Mouse (Mus musculus) cerebellum, postnatal 10 days (tissue): ENCODE results near the gene Sost.

Experiments
- DNase-seq, 2 experiments: peaks; one replicate each; pipeline ENCODE4 v3.0.0; 2021; ENCODE audit warnings: mixed read lengths in 2 of 2

Sost gene

GRCm38 (mm10) chr11:101982981-101983411 is 16.2 kb upstream of the Sost start:
- DNase-seq, result no peak

- no peak for DNase-seq
These were observed 15.0 kb upstream of the Sost start for GRCm38 (mm10) chr11:101981850-101982249.

GRCm38 (mm10) chr11:101980603-101981157 is 13.9 kb upstream of the Sost start:
- DNase-seq, result no peak

GRCm38 (mm10) chr11:101979140-101979539 is 12.3 kb upstream of the Sost start:
- DNase-seq, result no peak

GRCm38 (mm10) chr11:101976949-101977348 is 10.1 kb upstream of the Sost start:
- DNase-seq, result no peak

- DNase-seq, result peak; percentile 52 to 54
These were observed 8.1 kb upstream of the Sost start for GRCm38 (mm10) chr11:101974923-101975322.

GRCm38 (mm10) chr11:101974181-101974580 is 7.4 kb upstream of the Sost start:
- no peak for DNase-seq

- DNase-seq, result no peak
These were observed 6.7 kb upstream of the Sost start for GRCm38 (mm10) chr11:101973496-101973895.

- no peak for DNase-seq
These were observed 5.8 kb upstream of the Sost start for GRCm38 (mm10) chr11:101972651-101973050.

- DNase-seq, result no peak
These were observed 5.3 kb upstream of the Sost start for GRCm38 (mm10) chr11:101972097-101972496.

GRCm38 (mm10) chr11:101971410-101971809 is 4.6 kb upstream of the Sost start:
- DNase-seq, result no peak

- no peak for DNase-seq
These were observed 3.0 kb upstream of the Sost start for GRCm38 (mm10) chr11:101969835-101970234.

GRCm38 (mm10) chr11:101968791-101969190 is 2.0 kb upstream of the Sost start:
- peak; percentile 93 to 95 for DNase-seq

GRCm38 (mm10) chr11:101968311-101968710 is 1.5 kb upstream of the Sost start:
- DNase-seq, result peak in 1 of 2 experiments; percentile 42

GRCm38 (mm10) chr11:101965553-101965952 is 1.3 kb downstream of the Sost start:
- no peak for DNase-seq

GRCm38 (mm10) chr11:101964647-101965046 is 2.2 kb downstream of the Sost start:
- DNase-seq, result no peak

GRCm38 (mm10) chr11:101963473-101964291 is 3.1 kb downstream of the Sost start:
- peak; percentile 65 to 72 for DNase-seq

- DNase-seq, result peak; percentile 55 to 56
These were observed 3.8 kb downstream of the Sost start for GRCm38 (mm10) chr11:101963043-101963442.

GRCm38 (mm10) chr11:101957476-101957875 is 9.3 kb downstream of the Sost start:
- peak in 1 of 2 experiments; percentile 64 for DNase-seq

GRCm38 (mm10) chr11:101953441-101953840 is 13.4 kb downstream of the Sost start:
- no peak for DNase-seq

- DNase-seq, result no peak
These were observed 14.1 kb downstream of the Sost start for GRCm38 (mm10) chr11:101952541-101953341.

- peak in 1 of 2 experiments; percentile 36 for DNase-seq
These were observed 16.8 kb downstream of the Sost start for GRCm38 (mm10) chr11:101950021-101950420.

GRCm38 (mm10) chr11:101946525-101946924 is 20.3 kb downstream of the Sost start:
- DNase-seq, result peak in 1 of 2 experiments; percentile 42
